Mouse (Mus musculus) layer of hippocampus, adult 8-10 months (tissue): Measurements from ENCODE around the gene Pyurf. TPM values are rescaled to one million over a fixed set of nuclear protein-coding genes. Genes with fewer than 3 reads are reported as not detected.

Experiments
- DNase-seq, 2 experiments: peaks; one replicate each; pipeline ENCODE4 v3.0.0; 2022; ENCODE audit warnings: low spot score in 2 of 2
- total RNA-seq, 4 experiments: library from RNA; stranded (reverse); gene quantifications; 2 replicates each; pipeline ENCODE4 v1.2.4; 2022

Pyurf gene
- total RNA-seq = 1 to 10 TPM; 7.5 to 8.8 (median 8.1) TPM

DNA sequence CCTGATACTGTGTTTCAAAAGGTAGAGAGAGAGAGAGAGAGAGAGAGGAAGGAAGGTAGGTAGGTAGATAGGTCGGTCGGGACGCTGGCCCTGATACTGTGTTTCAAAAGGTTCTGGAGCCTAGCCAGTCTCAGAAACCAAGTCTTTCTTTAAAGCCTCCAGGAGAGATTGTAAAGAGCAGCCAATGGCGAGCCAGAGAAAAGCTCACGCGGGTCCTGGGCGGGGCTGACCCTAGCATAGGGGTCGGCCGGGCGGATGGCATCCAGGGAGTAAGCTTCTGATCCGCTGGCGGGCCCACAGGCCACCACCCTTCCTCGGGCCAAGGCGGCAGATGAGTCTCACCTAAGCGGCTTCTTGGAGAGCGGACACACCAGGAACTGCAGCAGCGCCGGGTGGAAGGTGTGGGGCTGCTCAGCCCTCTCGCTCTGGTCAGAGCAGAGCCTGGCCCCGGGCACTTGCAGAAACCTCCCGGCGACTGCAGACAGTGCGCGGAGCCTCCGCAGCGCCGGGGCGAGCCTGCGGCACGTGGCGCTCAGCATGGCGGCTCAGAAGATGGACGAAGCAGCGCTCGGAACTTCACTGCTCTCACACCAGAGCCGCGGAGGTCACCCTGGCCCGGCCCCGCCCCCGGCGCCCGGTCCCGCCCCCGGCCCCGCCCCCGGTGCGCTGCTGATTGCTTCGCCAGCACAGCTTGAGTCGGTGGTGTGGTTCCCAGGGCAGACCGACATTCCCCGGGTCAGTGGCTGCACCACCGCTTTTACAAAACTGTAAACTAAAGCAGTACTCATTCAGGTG lies at the start of gene Pyurf:
TSS of gene Pyurf (minus strand) at position 612 of the 795 bp plus-strand sequence.
- DNase-seq = peak; percentile 75 to 78

DNA sequence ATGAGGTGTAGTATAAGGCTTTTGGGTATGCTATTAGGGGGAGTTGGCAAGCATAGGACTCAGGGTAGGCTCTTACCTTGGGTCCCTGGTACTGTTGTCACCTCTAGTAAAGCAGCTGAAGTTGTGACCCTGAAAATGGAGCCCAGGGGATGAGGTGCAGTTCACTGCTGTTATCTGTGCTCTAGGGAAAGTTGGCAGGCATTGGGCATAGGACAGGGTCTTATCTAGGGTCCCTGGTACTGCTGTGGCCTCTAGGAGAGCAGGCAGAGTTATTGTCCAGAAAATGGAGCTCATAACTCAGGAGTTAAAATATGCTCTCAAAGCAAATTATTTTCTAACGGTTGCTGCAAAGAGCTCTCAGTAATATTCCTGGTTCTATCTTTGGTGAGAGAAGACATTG lies 29.5 kb upstream of the Pyurf start:
- no peak for DNase-seq

DNA sequence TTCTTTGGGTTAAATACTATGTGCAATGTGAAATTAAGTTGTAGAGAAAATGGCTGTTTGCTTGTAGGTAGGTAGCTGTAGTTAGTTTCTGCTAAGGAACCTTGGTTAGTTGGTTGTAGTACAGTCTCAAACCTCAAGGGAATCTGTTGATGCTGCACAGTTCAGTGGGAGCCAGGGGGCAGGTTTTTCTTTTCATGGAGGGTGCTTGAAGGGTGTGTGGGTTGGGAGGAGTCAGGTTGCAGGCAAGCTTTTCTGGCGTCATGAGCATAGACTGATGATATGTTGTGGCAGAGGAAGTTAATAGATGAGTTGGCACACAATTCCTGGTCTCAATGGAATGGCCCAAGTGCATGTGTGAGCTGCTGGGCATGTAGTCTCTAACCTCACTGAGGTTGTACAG lies 19.8 kb upstream of the Pyurf start:
- no peak for DNase-seq

DNA sequence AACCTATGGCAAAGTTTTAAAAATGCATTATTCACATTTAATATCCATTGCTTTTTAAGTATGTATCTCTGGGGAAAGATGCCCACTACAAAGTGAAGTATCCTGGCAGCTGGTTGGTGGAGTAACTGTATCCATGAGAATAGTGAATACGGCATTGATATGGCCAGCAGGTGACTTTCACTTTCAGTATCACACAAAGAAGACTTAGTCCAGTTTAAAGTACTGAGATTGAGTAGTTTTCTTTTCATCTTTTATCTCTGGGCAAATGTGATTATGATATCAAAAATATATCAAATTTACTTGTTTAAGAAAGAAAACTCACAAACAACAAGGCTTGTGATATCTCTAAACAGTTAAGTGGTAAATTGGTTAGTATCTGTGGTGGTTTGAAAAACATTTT lies 14.8 kb upstream of the Pyurf start:
- DNase-seq = no peak

DNA sequence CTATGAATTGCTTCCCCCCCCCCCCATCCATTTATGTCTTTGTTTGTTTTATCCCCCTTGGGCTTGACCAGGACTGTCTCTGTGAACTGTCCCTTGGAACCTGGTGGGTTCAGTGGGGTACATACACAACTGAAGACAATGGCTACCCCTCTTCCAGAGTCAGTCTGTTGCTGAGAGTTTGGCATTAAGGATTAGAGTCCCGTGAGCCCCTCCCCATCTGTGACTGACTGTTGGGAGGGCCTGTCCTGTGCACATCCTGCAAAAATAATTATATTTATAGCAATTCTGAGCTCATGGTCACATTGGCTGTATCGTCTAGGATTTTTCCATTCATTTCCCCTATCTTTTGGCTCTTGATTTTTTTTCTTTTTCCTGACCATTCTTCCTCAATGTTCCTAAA lies 11.8 kb upstream of the Pyurf start:
- no peak for DNase-seq

DNA sequence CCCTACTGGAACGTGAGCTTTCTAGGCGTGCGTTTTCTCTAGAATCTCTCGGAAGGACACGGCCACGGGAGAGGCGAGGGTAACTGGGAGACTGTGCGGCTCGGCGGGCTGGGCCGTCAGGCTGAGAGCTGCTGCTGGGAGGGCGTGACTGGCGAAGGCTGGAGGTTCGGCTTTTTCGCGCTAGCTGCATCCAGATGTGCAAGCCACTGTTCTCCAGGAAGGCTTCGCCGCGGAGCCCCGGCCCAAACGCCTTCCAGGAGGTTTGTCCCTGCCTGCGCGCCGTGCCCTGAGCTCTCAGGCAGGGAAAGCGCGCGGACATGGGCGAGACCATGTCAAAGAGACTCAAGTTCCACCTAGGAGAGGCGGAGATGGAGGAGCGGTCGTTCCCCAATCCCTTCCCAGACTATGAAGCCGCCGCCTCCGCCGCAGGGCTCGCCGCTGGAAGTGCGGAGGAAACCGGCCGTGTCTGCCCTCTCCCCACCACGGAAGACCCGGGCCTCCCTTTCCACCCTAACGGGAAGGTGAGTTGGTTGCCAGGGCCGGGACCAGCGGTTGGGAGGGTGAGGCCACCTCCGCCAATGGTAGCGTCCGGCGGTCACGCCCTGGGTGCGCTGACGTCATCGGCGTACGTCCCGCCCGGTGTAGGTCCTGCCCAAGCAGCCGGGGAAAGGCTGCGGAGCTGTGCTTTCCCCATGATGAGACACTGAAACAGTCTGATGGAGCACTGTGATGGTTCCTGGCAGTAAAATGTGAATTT lies 11.0 kb upstream of the Pyurf start:
- peak; percentile 92 to 96 for DNase-seq

DNA sequence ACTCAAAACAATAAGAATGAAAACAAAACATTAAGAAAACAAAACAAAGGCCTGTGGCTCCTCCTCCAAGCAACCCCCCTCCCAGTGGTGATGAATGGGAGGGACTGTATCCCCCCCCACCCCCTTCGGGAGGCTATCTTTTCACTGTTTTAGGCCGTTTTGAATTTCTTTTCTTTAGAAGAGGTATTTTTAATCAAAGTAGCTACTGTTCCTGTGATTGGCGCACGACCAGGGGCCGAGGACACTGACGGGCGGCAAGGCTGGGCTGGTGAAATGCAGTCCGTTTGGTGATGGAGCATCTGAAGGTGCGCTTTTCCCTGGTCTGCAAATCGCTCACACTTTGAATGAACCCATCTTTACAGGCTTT lies 10.5 kb upstream of the Pyurf start, which contains the start of gene Lancl2:
TSS of gene Lancl2 (plus strand) at position 165 of the 367 bp plus-strand sequence.
- DNase-seq = peak in 1 of 2 experiments; percentile 29

DNA sequence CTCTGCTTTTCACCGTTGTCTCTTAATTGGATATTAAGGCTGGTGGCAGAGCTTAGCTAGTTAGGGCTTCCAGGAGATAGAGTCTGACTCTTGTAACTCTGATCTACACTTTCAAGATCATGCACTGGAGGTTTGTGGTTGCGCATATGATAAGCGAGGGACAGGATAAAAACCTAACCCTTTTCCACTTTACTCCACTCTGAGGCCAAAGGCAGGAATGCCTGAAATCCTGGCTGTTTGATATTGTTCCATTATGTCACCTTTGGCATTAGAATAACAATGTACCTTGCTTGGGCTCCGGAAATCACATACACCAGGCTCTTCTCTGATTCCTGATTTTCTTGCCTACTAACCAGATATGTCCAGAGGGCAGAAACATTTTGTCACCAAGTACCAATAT lies 9.8 kb upstream of the Pyurf start:
- DNase-seq = no peak

DNA sequence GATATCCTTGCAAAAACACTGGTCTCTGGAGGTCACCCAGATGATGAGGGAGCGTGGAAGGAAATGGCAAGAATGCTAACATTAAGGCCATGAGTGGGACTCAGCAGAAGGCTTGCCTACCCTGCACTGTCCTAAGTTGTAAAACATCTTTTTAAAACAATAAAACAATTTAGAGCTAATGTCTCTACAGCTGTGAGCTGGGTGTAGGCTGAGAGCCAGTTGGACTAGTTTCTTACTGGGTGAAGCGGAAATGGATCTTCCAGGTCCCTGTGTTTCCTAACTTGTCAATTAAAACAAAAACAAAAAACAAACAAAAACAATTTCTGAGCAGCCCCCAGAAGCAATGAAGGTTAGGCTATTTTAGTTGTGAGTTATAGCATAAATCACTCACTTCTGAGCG lies 1.2 kb upstream of the Pyurf start:
- DNase-seq = no peak

DNA sequence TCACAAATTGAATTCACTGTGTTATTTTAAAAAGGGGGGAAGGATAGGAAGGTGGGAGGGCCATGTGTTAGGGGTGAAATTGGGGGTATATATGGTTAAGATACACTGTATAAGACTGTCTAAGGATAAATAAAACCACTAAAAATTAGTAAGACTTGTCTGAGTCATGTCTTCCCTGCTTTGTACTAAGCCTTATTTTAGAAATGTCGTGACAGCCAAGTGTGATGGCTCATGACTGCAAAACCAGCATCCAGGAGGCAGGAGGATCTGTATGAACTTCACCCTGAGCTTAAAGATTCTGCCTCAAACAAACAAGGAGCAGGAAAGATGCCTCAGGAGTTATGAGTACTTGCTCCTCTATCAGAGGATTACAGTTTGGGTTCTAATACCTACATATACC lies 7.7 kb downstream of the Pyurf start:
- DNase-seq = no peak

DNA sequence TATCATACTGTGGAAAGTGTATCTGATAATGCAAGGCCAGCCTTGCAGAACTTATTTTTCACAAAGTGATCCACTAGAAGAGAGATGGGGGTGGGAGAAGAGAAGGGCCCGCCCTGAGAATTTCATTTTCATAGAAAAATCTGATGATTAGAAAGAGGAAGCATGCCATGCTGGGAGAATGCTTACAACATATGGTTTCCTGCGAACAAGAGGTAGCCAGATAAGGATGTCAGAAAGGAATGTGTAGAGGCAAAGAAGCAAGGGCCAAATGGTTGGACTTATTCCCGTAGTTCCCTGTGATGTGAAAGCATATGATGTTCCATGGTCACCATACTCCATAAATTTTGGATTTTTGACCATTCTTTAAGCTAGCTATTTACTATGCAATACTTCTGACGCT lies 30.6 kb downstream of the Pyurf start:
- no peak for DNase-seq

DNA sequence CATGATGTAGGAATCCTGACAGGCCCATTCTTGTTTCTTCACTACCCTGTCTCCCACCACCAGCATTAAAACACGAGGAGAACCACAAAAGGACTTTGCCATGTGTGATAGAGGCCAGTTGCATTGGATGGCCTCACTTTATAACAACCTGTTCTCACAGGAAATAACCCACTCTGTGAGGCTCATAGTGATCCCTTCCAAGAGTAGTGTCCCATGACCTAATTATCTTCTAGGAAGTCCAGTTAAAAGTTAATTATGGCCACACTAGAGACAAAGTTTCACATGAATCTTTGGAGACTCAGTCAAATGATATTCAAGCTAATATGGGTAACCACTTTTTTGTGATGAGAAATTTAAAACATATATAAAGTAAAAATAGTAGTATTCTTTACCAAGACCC lies 44.6 kb downstream of the Pyurf start:
- no peak for DNase-seq

DNA sequence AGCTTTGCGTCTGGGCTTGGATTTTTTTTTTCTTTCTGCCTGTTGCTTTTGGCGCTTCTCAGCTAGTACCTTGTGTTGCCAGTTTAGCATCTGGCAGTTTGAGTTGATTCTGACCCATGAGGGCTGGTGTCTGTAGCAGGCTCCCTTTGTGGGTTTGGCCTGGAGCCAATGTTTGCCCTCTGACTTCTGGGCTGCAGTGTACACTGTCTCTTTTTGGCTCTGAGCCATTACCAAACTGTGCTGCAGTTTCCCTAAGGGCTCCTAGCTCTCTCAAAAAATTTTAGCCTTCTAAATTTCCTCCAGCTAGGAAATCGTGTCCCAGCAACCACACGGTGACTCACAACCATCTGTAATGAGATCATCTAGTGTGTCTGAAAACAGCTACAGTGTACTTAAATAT lies 50.1 kb downstream of the Pyurf start:
- DNase-seq = peak; percentile 33 to 46

DNA sequence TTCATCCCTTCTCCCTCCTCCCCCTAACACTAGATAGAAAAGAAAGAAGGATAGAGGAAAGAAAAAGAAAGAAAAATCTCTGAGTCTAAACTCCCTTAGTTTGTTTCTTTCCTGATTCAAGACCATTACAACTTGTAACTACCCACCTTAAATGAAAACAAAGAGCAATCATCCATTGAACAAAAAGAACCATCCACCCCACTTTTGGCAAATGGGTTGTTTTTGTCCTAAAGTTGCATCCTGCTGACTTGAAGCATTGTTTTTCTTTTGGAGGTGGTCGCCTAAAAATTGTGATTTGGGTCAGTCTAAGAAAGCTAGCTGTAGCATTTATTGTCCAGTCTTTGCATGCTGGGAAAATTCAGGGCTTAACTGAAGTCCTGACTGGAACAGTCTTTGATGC lies 52.3 kb downstream of the Pyurf start:
- DNase-seq = no peak

Other genes with a start within 250 kb of the Pyurf start
- gene Ppm1k, start 156.6 kb downstream of the Pyurf start, total RNA-seq = 10 to 100 TPM; 71.1 to 92.2 (median 79.2) TPM
- 10 to 100 TPM in 3 of 4 experiments, 1 to 10 TPM in 1; 9.7 to 13.5 (median 11.4) TPM for gene Herc6, start 111.1 kb downstream of the Pyurf start, total RNA-seq
- 10 to 100 TPM; 74.9 to 80.8 (median 75.7) TPM for gene Lancl2, start 10.5 kb upstream of the Pyurf start, total RNA-seq
- 10 to 100 TPM; 59.6 to 78.1 (median 72.4) TPM for gene Vopp1, start 133.1 kb upstream of the Pyurf start, total RNA-seq
- not detected for gene Vmn1r21, start 158.3 kb upstream of the Pyurf start, total RNA-seq
- gene Vmn1r22, start 215.9 kb upstream of the Pyurf start, total RNA-seq = not detected
- gene Vmn1r23, start 234.8 kb upstream of the Pyurf start, total RNA-seq = not detected